Mouse (Mus musculus) heart, postnatal 0 days (tissue): ENCODE measurements around the gene H2-K1.

Source experiments
- CTCF ChIP-seq: IDR thresholded peaks from 2 replicates; pipeline ENCODE4 v1.5.1; 2016; ENCODE audit warnings: antibody characterized with exemption, control low read depth, low read depth
- EP300 ChIP-seq: IDR thresholded peaks from 2 replicates; pipeline ENCODE4 v1.6.1; 2016; ENCODE audit warnings: antibody characterized with exemption, low read depth

- TF ChIP-seq CTCF (no peak), EP300 (no peak)
These were observed 39.7 kb upstream of the H2-K1 start for GRCm38 (mm10) chr17:34039562-34040450.
